Mouse (Mus musculus): Measurements from ENCODE around the gene Zbtb20.

GRCm38 (mm10) chr16:43662124-43663004, 786.7 kb downstream of the Zbtb20 start:
- TF ChIP-seq TAL1 (IDR thresholded peaks at IDR 0.05; ENCODE audit: low read length) = no peak
- no peak for TF ChIP-seq GATA1 (IDR thresholded peaks at IDR 0.05; ENCODE audit: low read length)

All from erythroblast, embryonic 14.5 days (primary cell).